8 mouse cellular contexts compared by ENCODE assay signal in genomic region chr13:73831486-73831885, GRCm38 (mm10). TPM values are rescaled to one million over a fixed set of nuclear protein-coding genes. Genes with fewer than 3 reads are reported as not detected.
DNase-seq lines count a peak whose midpoint lies in the region; ATAC-seq and TF ChIP-seq lines count a peak whose summit lies in the region.

No protein-coding gene starts in this region.

- peak; percentile 75; the same call in 1 of the 2 replicates for ATAC-seq in forebrain, embryonic 13.5 days
- ATAC-seq in intestine, postnatal 0 days: 0 out of 2 replicates have a peak, but pooled peaks have one; percentile 10
- ATAC-seq in liver, embryonic 14.5 days (ENCODE audit: insufficient read depth): no peak
- peak; percentile 34; the same call in 1 of the 2 replicates for ATAC-seq in neural tube, embryonic 15.5 days (ENCODE audit: low FRiP score)

- TF ChIP-seq CTCF in intestine, postnatal 0 days (IDR thresholded peaks at IDR 0.05; ENCODE audit: low read depth): peak; percentile 95
- peak; percentile 88 for TF ChIP-seq CTCF in liver, embryonic 14.5 days (IDR thresholded peaks at IDR 0.05; ENCODE audit: low read depth)

- WGBS in forebrain, embryonic 13.5 days: 2% methylated on average over 2 of the region's 2 CpGs
- WGBS in intestine, postnatal 0 days: under 1% methylated on average over 2 of the region's 2 CpGs
- WGBS in liver, embryonic 14.5 days (ENCODE audit: insufficient replicate concordance): 2% methylated on average over 2 of the region's 2 CpGs
- WGBS in neural tube, embryonic 15.5 days: 1% methylated on average over 2 of the region's 2 CpGs

- no peak for TF ChIP-seq EP300 in liver, embryonic 14.5 days (IDR thresholded peaks at IDR 0.05; ENCODE audit: low read depth)

- H3K27ac ChIP-seq in forebrain, embryonic 13.5 days: no peak overlapping the region
- no peak overlapping the region for H3K27ac ChIP-seq in intestine, postnatal 0 days (ENCODE audit: low read depth, low read length)
- no peak overlapping the region for H3K27ac ChIP-seq in liver, embryonic 14.5 days
- H3K27ac ChIP-seq in neural tube, embryonic 15.5 days (replicated peaks): no peak overlapping the region

- H3K4me1 ChIP-seq in forebrain, embryonic 13.5 days: no peaks in the 10 kb centered on the region; the same call in 1 of the 2 replicates
- H3K4me1 ChIP-seq in intestine, postnatal 0 days (replicated peaks; ENCODE audit: control insufficient read depth, insufficient read depth, low read length): no peaks in the 10 kb centered on the region
- no peaks in the 10 kb centered on the region for H3K4me1 ChIP-seq in liver, embryonic 14.5 days (replicated peaks; ENCODE audit: control insufficient read depth in 2 of 2, insufficient read depth in 2 of 2, low read length in 1 of 2)
- H3K4me1 ChIP-seq in neural tube, embryonic 15.5 days: peaks cover 16% of the 10 kb centered on the region

- H3K4me3 ChIP-seq in forebrain, embryonic 13.5 days: no peak overlapping the region
- H3K4me3 ChIP-seq in intestine, postnatal 0 days (ENCODE audit: low read depth, low read length): no peak overlapping the region
- H3K4me3 ChIP-seq in liver, embryonic 14.5 days (ENCODE audit: insufficient read depth in 1 of 2, low read depth in 2 of 2, low read length in 2 of 2): no peak overlapping the region
- no peak overlapping the region for H3K4me3 ChIP-seq in neural tube, embryonic 15.5 days (replicated peaks)

- no peaks in the 10 kb centered on the region for H3K27me3 ChIP-seq in forebrain, embryonic 13.5 days
- H3K27me3 ChIP-seq in intestine, postnatal 0 days (replicated peaks; ENCODE audit: control insufficient read depth, insufficient read depth, low read length): no peaks in the 10 kb centered on the region
- H3K27me3 ChIP-seq in liver, embryonic 14.5 days (ENCODE audit: control insufficient read depth, insufficient read depth, low read length): no peaks in the 10 kb centered on the region
- H3K27me3 ChIP-seq in neural tube, embryonic 15.5 days (replicated peaks): no peaks in the 10 kb centered on the region

- H3K36me3 ChIP-seq in forebrain, embryonic 13.5 days (ENCODE audit: poor library complexity, severe bottlenecking): no peaks in the 10 kb centered on the region
- H3K36me3 ChIP-seq in intestine, postnatal 0 days (ENCODE audit: control insufficient read depth, insufficient read depth): no peaks in the 10 kb centered on the region
- H3K36me3 ChIP-seq in liver, embryonic 14.5 days (replicated peaks; ENCODE audit: control insufficient read depth, insufficient read depth, low read depth): no peaks in the 10 kb centered on the region
- H3K36me3 ChIP-seq in neural tube, embryonic 15.5 days: no peaks in the 10 kb centered on the region

- H3K9ac ChIP-seq in forebrain, embryonic 13.5 days: no peak overlapping the region
- H3K9ac ChIP-seq in intestine, postnatal 0 days (ENCODE audit: low read depth, low read length): no peak overlapping the region
- no peak overlapping the region for H3K9ac ChIP-seq in liver, embryonic 14.5 days (replicated peaks)
- H3K9ac ChIP-seq in neural tube, embryonic 15.5 days (replicated peaks): no peak overlapping the region

- DNase-seq in urinary bladder, postnatal 14 days (ENCODE audit: low spot score): peak; percentile 59
- DNase-seq in urinary bladder, adult 2 months (ENCODE audit: low spot score): no peak
- DNase-seq in c-Kit-positive CD71-negative TER-119-negative erythroid progenitor cells, embryonic 14.5 days (ENCODE audit: low read depth): peak; percentile 47
- DNase-seq in liver, embryonic 14.5 days (ENCODE audit: low read depth in 3 of 3, low spot score in 3 of 3): peak in 2 of 3 experiments; percentile 20 to 33
- DNase-seq in urinary bladder, postnatal 25 days (ENCODE audit: low spot score): peak; percentile 68

- no peaks in the 10 kb centered on the region for H3K9me3 ChIP-seq in forebrain, embryonic 13.5 days (replicated peaks)
- H3K9me3 ChIP-seq in intestine, postnatal 0 days (ENCODE audit: control insufficient read depth): no peaks in the 10 kb centered on the region
- no peaks in the 10 kb centered on the region for H3K9me3 ChIP-seq in liver, embryonic 14.5 days (ENCODE audit: control insufficient read depth, low read length)
- H3K9me3 ChIP-seq in neural tube, embryonic 15.5 days (replicated peaks): no peaks in the 10 kb centered on the region

- H3K4me2 ChIP-seq in forebrain, embryonic 13.5 days: no peak overlapping the region
- H3K4me2 ChIP-seq in intestine, postnatal 0 days (replicated peaks; ENCODE audit: low read depth): no peak overlapping the region
- no peak overlapping the region for H3K4me2 ChIP-seq in liver, embryonic 14.5 days (ENCODE audit: low read depth)
- no peak overlapping the region for H3K4me2 ChIP-seq in neural tube, embryonic 15.5 days

RNA-seq across cellular contexts. Expression of gene Nkd2, which starts 15.9 kb away (rescaled TPM):
- polyA plus RNA-seq in urinary bladder, adult 2 months (2012; rRNA removed): 64.0 and 74.8 TPM in 2 replicates
- 3.4 and 4.8 TPM in 2 replicates for polyA plus RNA-seq in forebrain, embryonic 13.5 days (2015; fragmentation: Nextera tagmentation; extraction: Ambion mirVana)
- polyA plus RNA-seq in intestine, postnatal 0 days (2015; fragmentation: Nextera tagmentation; extraction: Ambion mirVana): 4.1 and 4.6 TPM in 2 replicates
- 0.09 and 0.19 TPM in 2 replicates for polyA plus RNA-seq in liver, embryonic 14.5 days (2012; rRNA removed)
- polyA plus RNA-seq in liver, embryonic 14.5 days (2014; fragmentation: Nextera tagmentation; extraction: Ambion mirVana): 0.09 and 0.15 TPM in 2 replicates
- 12.2 and 12.7 TPM in 2 replicates for polyA plus RNA-seq in neural tube, embryonic 15.5 days (2015; fragmentation: Nextera tagmentation; extraction: Ambion mirVana)
